Mouse (Mus musculus) regulatory T cell (primary cell): Measurements from ENCODE around the gene Prrt4.

Source experiments
- in situ Hi-C: fragments of 300-600 bp; cut with MboI, MseI; formaldehyde crosslinking; loops from one replicate; pipeline ENCODE4 v1.15.1; 2025; ENCODE audit warnings: high pct_unique_total_duplicates

The Prrt4 gene

DNA sequence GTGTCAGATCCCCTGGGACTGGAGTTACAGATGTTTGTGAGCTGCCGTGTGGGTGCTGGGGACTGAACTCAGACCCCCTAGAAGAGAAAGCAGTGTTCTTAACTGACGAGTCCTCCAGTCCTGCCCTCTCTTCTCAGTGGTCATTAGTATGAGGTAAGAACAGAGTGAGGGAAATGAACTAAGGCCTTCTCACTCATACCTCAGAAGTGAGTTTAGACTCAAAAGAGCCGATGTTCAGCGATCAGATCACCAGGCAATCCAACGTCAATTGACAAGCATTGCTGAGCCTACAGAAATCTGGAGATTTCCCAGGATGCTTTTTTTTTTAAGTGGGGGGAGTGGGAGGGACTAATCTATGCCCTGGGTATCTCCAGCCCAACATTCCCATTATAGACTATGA, 23.1 kb downstream of the Prrt4 start:
- in situ Hi-C loops: no loop called here

DNA sequence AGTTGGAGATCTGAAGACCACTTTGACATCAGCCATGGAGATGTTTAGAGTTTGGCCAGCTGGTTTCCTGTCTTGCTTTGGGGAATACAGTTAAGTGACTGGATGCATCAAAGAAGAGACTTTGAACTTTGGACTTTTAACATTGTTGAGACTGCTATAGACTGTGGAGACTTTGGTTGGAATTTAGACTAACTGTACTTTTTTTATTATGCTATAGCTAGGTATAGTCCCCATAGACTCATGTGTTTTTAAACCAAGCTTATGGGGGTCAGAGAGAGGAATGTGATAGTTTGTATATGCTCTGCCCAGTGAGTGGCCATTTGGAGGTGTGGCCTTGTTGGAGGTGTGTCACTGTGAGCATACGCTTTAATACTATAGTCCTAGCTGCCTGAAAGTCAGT, 29.4 kb downstream of the Prrt4 start:
- in situ Hi-C loops: no loop called here

DNA sequence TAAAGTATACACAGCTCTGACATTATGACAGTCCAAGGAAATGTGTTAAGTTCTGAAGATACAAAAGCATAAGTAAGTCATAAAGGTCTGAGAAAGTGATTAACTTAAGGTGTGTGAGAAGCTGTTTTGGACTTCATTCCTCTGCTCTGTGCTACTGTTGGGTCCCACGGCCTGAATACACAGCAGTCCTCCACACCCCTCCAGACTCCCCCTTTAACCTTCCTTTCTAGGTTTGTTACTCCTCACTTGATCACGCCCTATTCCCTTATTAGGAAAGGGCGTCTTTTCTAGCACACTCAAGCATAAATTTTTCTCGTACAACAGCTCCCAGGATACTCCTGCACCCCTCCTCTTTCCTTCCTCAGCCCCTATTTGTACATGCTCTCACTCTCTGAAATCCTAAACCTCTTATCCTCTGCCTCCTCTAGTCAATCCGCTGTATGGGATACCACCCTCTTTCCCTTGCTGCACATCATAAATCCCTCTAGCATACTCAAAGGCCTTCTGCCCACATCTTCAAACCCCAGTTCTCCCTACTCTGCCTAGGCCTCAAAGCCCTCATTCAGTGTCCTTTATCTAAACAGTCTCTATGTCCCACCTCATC, 31.9 kb downstream of the Prrt4 start:
- in situ Hi-C loops: no loop called here

DNA sequence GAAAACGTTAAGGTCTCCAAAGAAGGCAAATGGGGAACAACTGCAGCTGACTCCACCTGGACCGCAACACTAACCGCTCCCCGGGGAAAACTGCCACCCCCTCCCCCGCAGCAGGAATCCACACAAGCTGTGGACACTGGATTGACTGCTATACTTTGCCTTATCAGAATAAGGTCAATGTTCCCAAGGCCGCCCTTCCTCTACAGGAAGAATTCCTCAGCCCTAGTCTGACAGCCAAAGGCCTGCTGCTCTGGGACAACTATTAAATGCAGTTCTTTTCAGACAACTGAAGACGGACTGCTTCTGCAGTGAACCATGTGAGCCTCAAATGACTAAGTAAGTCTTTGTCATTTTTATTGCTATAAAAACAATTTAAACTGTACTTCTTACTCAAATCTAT, 32.7 kb downstream of the Prrt4 start:
- in situ Hi-C loops: no loop called here

DNA sequence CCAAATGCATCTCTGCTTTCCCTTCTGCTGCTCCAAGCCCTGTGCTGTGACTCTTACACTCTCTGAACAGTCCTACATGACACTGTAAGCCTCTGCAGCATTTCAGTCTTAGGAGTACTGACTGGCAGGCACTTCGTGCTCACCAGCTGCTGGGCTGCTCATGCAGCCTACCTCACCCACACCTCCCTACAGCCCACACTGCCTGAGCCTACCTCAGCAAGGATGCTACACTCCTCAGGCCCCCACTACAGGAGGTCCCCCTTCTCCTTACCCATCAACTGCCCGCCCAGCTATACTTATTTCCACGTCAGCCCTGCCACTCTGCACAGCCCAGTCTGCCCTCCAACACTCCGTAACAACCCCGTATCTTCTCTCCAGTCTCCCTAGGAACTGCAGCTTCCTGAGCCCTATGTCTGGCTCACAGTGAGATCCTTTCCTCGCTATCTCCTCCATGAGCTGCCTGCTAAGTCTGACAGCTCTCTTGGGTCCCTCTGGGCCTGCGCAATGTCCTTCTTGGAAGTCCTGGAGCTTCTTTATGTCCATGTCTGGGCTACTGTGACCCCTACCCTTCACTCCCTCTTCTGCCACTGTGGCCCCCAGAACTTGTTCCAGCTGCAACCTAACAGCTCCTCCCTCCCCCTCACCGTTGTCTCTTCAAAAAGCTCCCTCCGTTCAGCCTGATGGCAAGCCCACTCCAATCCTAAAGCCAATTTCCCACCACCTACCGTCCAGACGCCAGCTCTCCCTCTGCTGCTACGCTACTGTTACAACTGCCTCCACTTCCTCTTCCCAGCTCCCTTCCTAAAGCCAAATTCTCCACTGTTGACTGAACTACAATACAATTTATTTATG, 33.7 kb downstream of the Prrt4 start:
- in situ Hi-C loops: no loop called here

DNA sequence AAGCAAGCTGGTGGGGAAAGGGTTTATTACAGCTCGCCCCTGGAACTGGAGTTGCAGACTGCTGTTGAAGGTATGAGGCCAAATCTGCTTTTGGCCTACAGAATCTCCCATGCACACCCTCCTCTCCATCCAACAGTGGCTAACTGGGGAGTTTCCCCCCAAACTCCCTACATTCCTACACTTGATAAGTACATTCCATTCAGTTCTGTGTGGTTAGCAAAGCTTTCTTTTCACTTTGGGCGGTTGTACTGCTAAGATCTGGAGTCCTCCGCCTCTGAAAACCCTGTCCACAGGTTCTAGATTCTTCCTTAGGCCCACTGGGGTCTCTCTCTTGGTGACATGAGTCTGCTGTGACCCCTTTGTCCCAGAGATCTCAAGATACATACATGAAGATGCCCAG, 34.4 kb downstream of the Prrt4 start:
- in situ Hi-C loops: no loop called here

DNA sequence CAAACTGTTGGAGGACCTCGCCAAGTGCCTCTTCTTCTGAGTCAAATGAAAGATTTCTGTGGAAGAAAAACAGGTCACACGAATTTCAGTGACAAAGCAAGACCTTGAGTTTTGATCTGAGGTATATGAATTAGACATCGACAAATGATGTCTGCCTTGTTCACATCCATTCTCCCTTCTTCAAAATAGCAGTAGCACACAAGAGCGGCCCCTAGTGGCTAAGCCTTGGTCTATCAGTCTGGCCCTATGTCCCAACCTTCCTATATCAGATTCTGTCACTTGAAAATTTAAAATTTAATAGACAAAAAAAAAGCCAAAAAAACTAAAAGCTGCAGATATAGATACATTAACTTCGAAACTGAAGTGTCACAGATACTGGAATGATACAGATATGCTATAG, 35.8 kb downstream of the Prrt4 start:
- in situ Hi-C loops: no loop called here

DNA sequence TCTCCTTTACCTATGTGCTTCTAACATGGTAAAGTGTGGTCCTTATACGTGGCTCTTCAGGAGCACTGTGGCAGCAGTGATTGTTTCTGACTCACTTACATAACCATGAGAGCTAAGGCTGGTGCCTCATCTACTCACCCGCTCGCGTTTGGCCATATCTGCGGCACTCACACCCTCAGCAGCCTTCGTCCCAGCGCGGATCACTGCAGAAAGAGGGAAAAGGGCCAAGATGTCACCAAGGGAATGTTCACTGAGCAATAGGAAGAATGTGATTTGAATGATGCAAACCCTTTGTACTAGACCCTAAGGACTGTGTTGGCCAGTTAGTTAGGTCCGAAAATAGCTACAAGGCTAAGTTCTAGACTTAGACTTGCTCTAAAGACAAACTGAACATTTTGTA, 41.9 kb downstream of the Prrt4 start:
- in situ Hi-C loops: no loop called here

DNA sequence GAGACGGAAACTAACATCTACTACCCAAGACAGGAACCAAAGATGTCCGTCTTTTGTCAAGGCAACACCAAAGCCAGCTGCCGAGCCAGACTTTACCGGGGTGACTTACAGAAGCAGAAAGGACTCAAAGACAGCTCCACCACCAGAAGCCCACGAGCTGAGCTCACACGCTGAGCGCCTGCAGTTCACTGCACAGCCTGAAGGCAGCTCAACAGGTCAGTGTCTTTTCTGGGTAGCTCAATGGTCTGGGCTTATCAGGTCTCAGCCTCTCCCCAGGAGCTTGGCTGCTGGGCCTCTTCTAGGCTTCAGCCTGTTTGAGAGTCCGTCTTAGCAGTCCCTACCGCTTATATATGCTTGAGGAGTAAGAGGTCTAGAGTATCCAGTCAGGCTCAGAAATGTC, 46.3 kb downstream of the Prrt4 start:
- in situ Hi-C loops: no loop called here

DNA sequence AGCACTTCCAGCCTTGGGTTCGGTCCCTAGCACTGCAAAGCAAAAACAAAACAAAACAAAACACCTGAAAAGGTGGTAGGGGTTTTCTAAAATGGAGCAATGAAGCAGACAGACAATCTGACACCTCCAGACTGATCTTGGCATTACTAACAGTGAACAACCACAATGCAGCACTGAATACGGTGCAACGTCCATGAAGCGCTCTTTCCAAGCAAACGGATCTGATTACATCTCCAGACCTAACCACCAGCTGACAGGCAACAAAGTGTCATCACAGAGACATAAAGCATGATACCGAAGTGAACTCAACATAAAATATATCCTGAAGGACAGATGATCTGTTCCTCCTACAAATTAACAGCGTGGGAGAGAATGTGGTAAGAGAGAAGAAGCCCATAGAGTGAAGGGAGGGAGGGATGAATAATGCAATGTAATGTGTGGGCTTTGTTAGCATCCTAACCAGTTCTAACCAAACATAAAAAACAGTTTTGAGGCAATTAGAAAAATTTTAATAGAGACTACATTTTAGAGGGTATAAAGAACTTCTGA, 52.4 kb downstream of the Prrt4 start:
- in situ Hi-C loops: no loop called here

DNA sequence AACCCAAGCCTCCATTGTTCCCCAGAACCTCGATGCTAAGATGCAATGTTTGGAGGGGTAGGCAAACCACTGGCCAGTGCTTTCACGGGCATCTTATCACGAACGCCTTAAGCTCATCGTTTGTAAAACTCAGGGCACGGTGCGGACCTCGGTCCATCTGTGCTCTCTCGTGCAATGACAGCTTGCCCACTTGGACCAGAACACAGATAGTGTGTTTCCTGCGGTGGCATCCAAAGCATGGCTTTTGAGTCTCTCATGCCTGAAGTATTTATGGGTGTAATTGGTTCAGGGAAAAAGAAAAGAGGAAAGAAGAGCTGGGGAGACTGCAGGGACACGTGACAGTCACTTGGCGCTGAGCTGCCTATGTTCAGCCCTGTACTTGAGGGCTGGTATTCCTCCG, 59.4 kb downstream of the Prrt4 start:
- in situ Hi-C loops: no loop called here
